Mouse (Mus musculus) liver, postnatal 0 days (tissue): ENCODE measurements around the gene Ttbk2.

Experiments
- CTCF ChIP-seq: sonication (generic); IDR thresholded peaks from 2 replicates; pipeline ENCODE4 v1.5.1; 2016; ENCODE audit warnings: antibody characterized with exemption, low read depth
- EP300 ChIP-seq: IDR thresholded peaks from 2 replicates; pipeline ENCODE4 v1.6.1; 2016; ENCODE audit warnings: antibody characterized with exemption, low read depth, mild to moderate bottlenecking

DNA sequence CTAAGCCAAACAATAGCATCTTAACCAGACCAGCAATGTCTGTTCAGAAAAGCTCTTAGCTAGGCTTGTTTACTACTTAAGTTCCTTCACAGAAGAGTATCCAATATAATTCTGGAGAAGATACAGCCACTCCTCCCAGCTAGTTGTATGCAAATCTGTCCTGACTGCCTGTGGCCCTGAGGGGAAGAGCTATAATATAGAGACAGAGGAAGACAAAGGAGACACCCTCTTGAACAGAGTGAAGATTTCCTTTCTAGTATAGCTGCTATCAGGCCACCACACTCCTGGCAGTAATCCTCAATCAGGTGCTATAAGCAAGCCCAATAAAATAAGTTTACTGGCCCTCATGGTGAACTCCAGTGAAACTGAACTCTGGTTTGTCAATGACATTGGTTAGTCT, 88.5 kb downstream of the Ttbk2 start:
- TF ChIP-seq CTCF (no peak), EP300 (no peak)
